24 mouse cellular contexts compared by ENCODE assay signal in the genomic region with DNA sequence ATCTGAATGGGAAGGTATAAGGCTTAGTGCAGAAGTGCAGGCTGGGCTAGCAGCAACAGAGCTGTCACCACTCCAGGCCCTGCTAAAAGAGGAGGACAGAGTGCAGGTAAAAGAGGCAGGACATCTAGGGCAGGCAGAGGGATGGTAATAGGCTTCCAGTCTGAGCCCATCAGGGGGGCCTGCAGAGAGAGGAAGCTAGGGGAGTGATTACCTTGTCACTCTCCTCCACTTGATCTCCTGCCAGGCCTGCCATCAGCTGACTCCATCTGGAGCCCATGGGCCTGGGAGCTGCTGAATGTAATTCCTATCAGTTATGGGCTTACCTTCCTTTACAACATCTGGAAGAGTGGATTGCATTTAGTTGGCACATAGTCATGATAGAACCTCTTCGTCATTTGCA. TPM values are rescaled to one million over a fixed set of nuclear protein-coding genes. Genes with fewer than 3 reads are reported as not detected.
"Had no signal": no experiment of that assay in that cellular context is flagged by ENCODE, and none has a peak within 500 bp of the region (broad histone marks: within the 10 kb centered on the region; RNA-seq: fewer than 3 reads in every experiment).

No protein-coding gene starts in this region.

- DNase-seq: kidney, adult 11 months; kidney, adult 8-10 months; kidney, postnatal 10 days; kidney, postnatal 36 days; layer of hippocampus, postnatal 36 days; liver; lung, adult 18-20 months; lung, postnatal 10 days; lung, postnatal 36 days; retina, postnatal 1 day; right cerebral cortex, postnatal 25 days; spleen, adult 18-20 months; thymus, postnatal 36 days had no signal

- H3K4me3 ChIP-seq: kidney, embryonic 15.5 days; left cerebral cortex, adult 2 months; limb, embryonic 10.5 days; limb, embryonic 13.5 days; liver, embryonic 12.5 days; liver, embryonic 15.5 days; lung, embryonic 15.5 days; megakaryocyte, embryonic 14.5 days; midbrain, embryonic 10.5 days; stomach, embryonic 15.5 days had no signal

- H3K9ac ChIP-seq: kidney, embryonic 15.5 days; limb, embryonic 13.5 days; liver, embryonic 12.5 days; liver, embryonic 15.5 days; lung, embryonic 15.5 days; stomach, embryonic 15.5 days had no signal

- H3K4me2 ChIP-seq: kidney, embryonic 15.5 days; limb, embryonic 13.5 days; liver, embryonic 12.5 days; liver, embryonic 15.5 days; lung, embryonic 15.5 days; stomach, embryonic 15.5 days had no signal

- H3K36me3 ChIP-seq: kidney, embryonic 15.5 days; limb, embryonic 10.5 days; limb, embryonic 13.5 days; liver, embryonic 12.5 days; liver, embryonic 15.5 days; lung, embryonic 15.5 days; midbrain, embryonic 10.5 days; stomach, embryonic 15.5 days had no signal

- H3K4me1 ChIP-seq: kidney, embryonic 15.5 days; limb, embryonic 10.5 days; liver, embryonic 12.5 days; liver, embryonic 15.5 days; lung, embryonic 15.5 days; megakaryocyte, embryonic 14.5 days; midbrain, embryonic 10.5 days; stomach, embryonic 15.5 days had no signal

- H3K27me3 ChIP-seq: kidney, embryonic 15.5 days; limb, embryonic 13.5 days; liver, embryonic 12.5 days; liver, embryonic 15.5 days; lung, embryonic 15.5 days; megakaryocyte, embryonic 14.5 days; stomach, embryonic 15.5 days had no signal

- H3K27ac ChIP-seq: kidney, embryonic 15.5 days; left cerebral cortex, adult 2 months; limb, embryonic 10.5 days; limb, embryonic 13.5 days; liver, embryonic 12.5 days; liver, embryonic 15.5 days; lung, embryonic 15.5 days; midbrain, embryonic 10.5 days; stomach, embryonic 15.5 days had no signal

- H3K9me3 ChIP-seq: kidney, embryonic 15.5 days; limb, embryonic 10.5 days; limb, embryonic 13.5 days; liver, embryonic 12.5 days; liver, embryonic 15.5 days; lung, embryonic 15.5 days; midbrain, embryonic 10.5 days; stomach, embryonic 15.5 days had no signal

- ATAC-seq: liver, embryonic 12.5 days had no signal

RNA-seq across cellular contexts. Expression of a gene that starts 18.7 kb away (rescaled TPM):
- total RNA-seq: neutrophil, adult 5-6 weeks had no signal

RNA-seq across cellular contexts. Expression of a gene that starts 49.3 kb away (rescaled TPM):
- total RNA-seq: neutrophil, adult 5-6 weeks had no signal
